Mouse (Mus musculus) ES-E14 (cell line): ENCODE measurements around the gene H2-Ob. TPM values are rescaled to one million over a fixed set of nuclear protein-coding genes. Genes with fewer than 3 reads are reported as not detected.
"Not testable (repeated sequence)": the region's sequence is repeated elsewhere in the genome, so short reads cannot be mapped to it uniquely, and the experiment has no call there.

ENCODE experiments used
- DNase-seq: peaks from one replicate; pipeline ENCODE4 v3.0.0-alpha.2; 2013; ENCODE audit warnings: low read depth, low spot score
- H3K27ac ChIP-seq: 2 replicates; pipeline ENCODE4 v1.5.1; 2012; ENCODE audit warnings: low read depth, mild to moderate bottlenecking, low read length, moderate library complexity, mixed read lengths; ENCODE audit not compliant: poor library complexity, insufficient read depth, severe bottlenecking
- H3K36me3 ChIP-seq: 2 replicates; pipeline ENCODE4 v1.6.1; 2012; ENCODE audit warnings: mild to moderate bottlenecking, low read length, moderate library complexity, mixed read lengths; ENCODE audit not compliant: control insufficient read depth, poor library complexity, insufficient read depth, severe bottlenecking
- H3K4me1 ChIP-seq, 2 experiments: fragments of 150-350 bp in 1 of 2; sonication (generic) in 1 of 2; 2 replicates each; pipeline ENCODE4 v1.6.1; 2012; ENCODE audit warnings: low read length in 2 of 2, mild to moderate bottlenecking in 1 of 2, mixed read lengths in 1 of 2; ENCODE audit not compliant: control insufficient read depth in 2 of 2, insufficient read depth in 2 of 2, poor library complexity in 1 of 2
- H3K4me3 ChIP-seq, 2 experiments: fragments of 150-350 bp in 1 of 2; sonication (generic) in 1 of 2; 2 replicates each; pipeline ENCODE4 v1.5.1; 2012; ENCODE audit warnings: low read length in 2 of 2, low read depth in 1 of 2, mild to moderate bottlenecking in 1 of 2, mixed read lengths in 1 of 2; ENCODE audit not compliant: insufficient read depth in 1 of 2, poor library complexity in 1 of 2, severe bottlenecking in 1 of 2
- H3K9ac ChIP-seq: 2 replicates; pipeline ENCODE4 v1.6.1; 2012; ENCODE audit warnings: low read depth, mild to moderate bottlenecking, low read length, mixed read lengths; ENCODE audit not compliant: poor library complexity, insufficient read depth, severe bottlenecking
- H3K9me3 ChIP-seq: fragments of 150-350 bp; sonication (generic); 2 replicates; pipeline ENCODE4 v1.6.1; 2012; ENCODE audit warnings: low read depth, mild to moderate bottlenecking, low read length; ENCODE audit not compliant: control insufficient read depth, insufficient read depth
- CHD2 ChIP-seq: IDR thresholded peaks from 2 replicates; pipeline ENCODE4 v1.6.1; 2014; ENCODE audit warnings: mild to moderate bottlenecking, low read depth, low read length, inconsistent platforms
- HCFC1 ChIP-seq: IDR thresholded peaks from 2 replicates; pipeline ENCODE4 v1.6.1; 2012; ENCODE audit warnings: low read length, inconsistent platforms, borderline replicate concordance; ENCODE audit not compliant: insufficient read depth
- MAFK ChIP-seq: IDR thresholded peaks from 2 replicates; pipeline ENCODE4 v1.6.1; 2014; ENCODE audit warnings: mild to moderate bottlenecking, low read depth, low read length, inconsistent platforms; ENCODE audit not compliant: insufficient read depth
- ZC3H11A ChIP-seq: IDR thresholded peaks from 2 replicates; pipeline ENCODE4 v1.6.1; 2012; ENCODE audit warnings: low read depth, mild to moderate bottlenecking, inconsistent platforms, low read length, borderline replicate concordance
- ZNF384 ChIP-seq: IDR thresholded peaks from 2 replicates; pipeline ENCODE4 v1.6.1; 2012; ENCODE audit warnings: low read depth, low read length, inconsistent platforms
- in situ Hi-C, 2 experiments: fragments of 600-800 bp; cut with MboI; formaldehyde crosslinking; loops; one replicate each; pipeline ENCODE4 v1.15.1; 2025; ENCODE audit warnings: low sequenced_read_pairs in 2 of 2, inconsistent platforms in 1 of 2; ENCODE audit not compliant: unreplicated experiment in 2 of 2
- total RNA-seq: library from RNA; depleted of rRNA; stranded (reverse); fragments of 300-350 nt; gene quantifications from 2 replicates; pipeline ENCODE4 v1.2.3, GENCODE M21; 2012

The H2-Ob gene
- total RNA-seq, 1 experiment, result not detected

GRCm38 (mm10) chr17:34217216-34217928, 21.3 kb upstream of the H2-Ob start:
- Histone ChIP-seq H3K36me3 (no peaks in the 10 kb centered on the region; the same call in none of the 2 replicates), H3K9ac (no peak overlapping the region), H3K9me3 (peaks cover 4% of the 10 kb centered on the region; the same call in 1 of the 2 replicates), H3K27ac (no peak overlapping the region), H3K4me1 (no peaks in the 10 kb centered on the region), H3K4me3 (no peak overlapping the region)
- DNase-seq, result no peak
- TF ChIP-seq ZNF384 (no peak), MAFK (no peak), HCFC1 (no peak), ZC3H11A (no peak), CHD2 (no peak)
- in situ Hi-C loops, result no loop called here

DNA sequence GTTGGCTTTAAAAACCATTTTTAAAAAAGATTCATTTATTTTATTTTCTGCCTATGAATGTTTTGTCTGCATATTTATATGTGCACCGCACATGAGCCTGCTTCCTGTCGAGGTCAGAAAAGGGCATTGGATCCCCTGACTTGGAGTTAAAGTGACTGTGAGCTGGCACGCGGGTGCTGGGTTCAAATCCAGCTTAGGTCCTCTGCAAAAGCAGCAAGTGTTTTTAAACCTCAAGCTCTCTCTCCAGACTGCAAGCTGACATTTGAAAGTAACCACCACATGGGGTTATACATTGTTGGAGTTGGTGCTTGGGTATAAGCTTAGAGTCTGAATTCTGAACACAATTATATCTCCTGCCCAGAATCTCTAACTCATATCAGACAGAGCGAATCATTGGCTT, 20.7 kb upstream of the H2-Ob start:
- Histone ChIP-seq H3K9ac (no peak overlapping the region), H3K27ac (no peak overlapping the region), H3K9me3 (peaks cover 4% of the 10 kb centered on the region; the same call in 1 of the 2 replicates), H3K4me1 (no peaks in the 10 kb centered on the region), H3K4me3 (no peak overlapping the region), H3K36me3 (no peaks in the 10 kb centered on the region; the same call in none of the 2 replicates)
- DNase-seq, result no peak
- TF ChIP-seq MAFK (no peak), HCFC1 (no peak)
- in situ Hi-C loops, result no loop called here

- TF ChIP-seq CHD2, result no peak
- TF ChIP-seq HCFC1, result no peak
- TF ChIP-seq ZNF384, result no peak
- no peak for TF ChIP-seq ZC3H11A
- TF ChIP-seq MAFK, result no peak
- in situ Hi-C loops, result no loop called here
- H3K4me3 ChIP-seq, result no peak overlapping the region
These were observed 20.0 kb upstream of the H2-Ob start for GRCm38 (mm10) chr17:34218675-34219074.

DNA sequence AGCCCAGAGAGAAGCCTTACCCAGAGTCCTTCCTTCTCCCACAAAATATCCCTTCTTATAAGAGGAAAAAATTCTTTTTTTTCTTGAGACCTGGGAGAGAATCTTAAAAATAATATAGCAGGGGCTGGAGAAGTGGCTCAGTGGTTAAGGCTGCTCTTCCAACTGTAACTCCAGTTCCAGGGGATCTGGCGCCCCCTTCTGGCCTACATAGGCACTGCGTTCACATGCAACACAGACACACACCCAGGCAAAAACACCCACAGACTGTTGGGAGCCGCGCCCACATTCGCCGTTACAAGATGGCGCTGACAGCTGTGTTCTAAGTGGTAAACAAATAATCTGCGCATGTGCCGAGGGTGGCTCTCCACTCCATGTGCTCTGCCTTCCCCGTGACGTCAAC, 19.6 kb upstream of the H2-Ob start:
- in situ Hi-C loops, H3K4me1 ChIP-seq, DNase-seq, H3K27ac ChIP-seq, H3K9me3 ChIP-seq, H3K36me3 ChIP-seq, H3K4me3 ChIP-seq, H3K9ac ChIP-seq: not testable (repeated sequence)

More at GRCm38 (mm10) chr17:34218675-34219074, 20.0 kb upstream of the H2-Ob start:
- Histone ChIP-seq H3K27ac (no peak overlapping the region), H3K9ac (no peak overlapping the region), H3K4me1 (no peaks in the 10 kb centered on the region), H3K36me3 (no peaks in the 10 kb centered on the region; the same call in none of the 2 replicates), H3K9me3 (peaks cover 4% of the 10 kb centered on the region; the same call in 1 of the 2 replicates)
- no peak for DNase-seq

DNA sequence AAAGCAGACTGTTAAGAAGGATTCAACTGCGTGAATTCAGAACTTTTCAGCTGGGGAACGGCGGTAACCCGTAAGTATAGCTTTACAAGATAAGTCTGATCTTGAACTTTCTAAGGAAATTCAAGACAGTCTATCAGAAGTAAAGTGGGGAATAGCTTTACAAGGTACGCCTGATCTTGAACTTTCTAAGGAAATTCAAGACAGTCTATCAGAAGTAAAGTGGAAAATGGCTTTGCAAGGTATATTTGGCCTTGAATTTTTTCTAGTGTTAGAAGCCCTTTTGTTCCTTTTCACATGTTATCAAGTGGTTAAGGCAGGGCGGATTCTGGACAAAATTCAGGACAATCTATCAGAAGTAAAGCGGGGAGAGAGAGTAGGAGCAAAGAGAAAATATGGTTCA, 18.9 kb upstream of the H2-Ob start:
- H3K4me3 ChIP-seq, H3K9ac ChIP-seq, H3K4me1 ChIP-seq, H3K9me3 ChIP-seq, DNase-seq, in situ Hi-C loops, H3K27ac ChIP-seq, H3K36me3 ChIP-seq: not testable (repeated sequence)

DNA sequence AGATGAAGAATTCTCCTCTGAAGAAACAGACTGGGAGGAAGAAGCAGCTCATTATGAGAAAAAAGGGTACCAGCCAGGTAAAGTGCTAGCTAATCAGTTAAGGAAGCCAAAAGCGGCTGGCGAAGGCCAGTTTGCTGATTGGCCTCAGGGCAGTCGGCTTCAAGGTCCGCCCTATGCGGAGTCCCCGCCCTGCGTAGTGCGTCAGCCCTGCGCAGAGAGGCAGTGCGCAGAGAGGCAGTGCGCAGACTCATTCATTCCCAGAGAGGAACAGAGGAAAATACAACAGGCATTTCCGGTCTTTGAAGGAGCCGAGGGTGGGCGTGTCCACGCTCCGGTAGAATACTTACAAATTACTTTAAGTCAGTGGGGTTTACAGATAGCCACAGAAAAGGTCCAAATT, 18.3 kb upstream of the H2-Ob start:
- DNase-seq, H3K9ac ChIP-seq, H3K4me3 ChIP-seq, in situ Hi-C loops, H3K27ac ChIP-seq, H3K36me3 ChIP-seq, H3K4me1 ChIP-seq: not testable (repeated sequence)
- H3K9me3 ChIP-seq, result peaks cover 12% of the 10 kb centered on the region; the same call in 1 of the 2 replicates
